Mouse (Mus musculus) left cerebral cortex, adult 9 months (tissue): ENCODE measurements around the gene Ust.

Experiments
- DNase-seq, 2 experiments: peaks; one replicate each; pipeline ENCODE4 v3.0.0; 2022; ENCODE audit warnings: low spot score in 2 of 2

The Ust gene

DNA sequence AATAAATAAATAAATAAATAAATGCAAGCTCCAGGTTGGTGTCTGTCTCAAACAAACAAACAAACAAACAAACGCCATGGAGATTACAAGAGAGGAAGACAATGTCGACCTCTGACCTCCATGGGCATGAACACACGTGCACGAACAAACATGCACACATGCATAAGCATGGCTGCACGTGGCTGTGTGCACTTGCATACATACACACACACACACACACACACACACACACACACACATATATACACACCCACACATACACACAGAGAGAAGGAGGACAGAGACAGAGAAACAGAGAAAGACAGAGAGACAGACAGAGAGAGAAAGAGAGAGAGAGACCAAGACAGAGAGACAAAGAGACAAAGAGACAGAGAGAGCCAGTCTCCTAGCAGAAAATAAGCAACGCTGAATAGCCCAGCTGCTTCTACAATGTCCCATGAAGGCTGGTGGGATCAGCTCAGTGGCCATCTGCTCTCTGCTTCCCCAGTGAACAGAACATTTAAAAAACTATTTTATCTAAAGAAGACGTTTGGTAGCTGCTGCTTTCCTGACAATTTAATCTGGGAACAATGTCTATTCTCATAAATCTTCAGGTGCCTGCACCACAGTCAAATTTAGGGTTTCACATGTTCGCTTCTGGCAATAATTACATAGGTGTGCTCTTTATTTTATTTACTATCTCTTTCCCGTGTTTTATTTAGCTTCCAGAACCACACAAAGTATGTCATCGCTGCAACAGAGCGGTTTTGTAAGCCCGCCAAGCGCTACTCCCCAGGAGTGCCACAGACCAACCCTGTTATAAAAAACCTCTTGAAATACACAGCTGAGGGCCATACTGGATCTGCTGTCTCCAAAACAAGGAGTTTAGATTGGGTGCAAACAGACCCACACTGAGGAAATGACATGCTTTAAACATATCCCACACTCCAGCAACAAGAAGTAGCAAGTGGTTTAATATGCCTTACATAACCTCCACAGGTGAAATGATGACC is 89.5 kb downstream of the Ust start:
- DNase-seq, result peak in 1 of 2 experiments; percentile 20

GRCm38 (mm10) chr10:8427671-8428364 is 90.8 kb downstream of the Ust start:
- DNase-seq, result no peak

- DNase-seq, result no peak
These were observed 99.1 kb downstream of the Ust start for GRCm38 (mm10) chr10:8419496-8420009.

- peak in 1 of 2 experiments; percentile 22 for DNase-seq
These were observed 103.2 kb downstream of the Ust start for GRCm38 (mm10) chr10:8415474-8415873.

- DNase-seq, result no peak
These were observed 103.6 kb downstream of the Ust start for GRCm38 (mm10) chr10:8415036-8415435.

GRCm38 (mm10) chr10:8405141-8405540 is 113.5 kb downstream of the Ust start:
- no peak for DNase-seq

DNA sequence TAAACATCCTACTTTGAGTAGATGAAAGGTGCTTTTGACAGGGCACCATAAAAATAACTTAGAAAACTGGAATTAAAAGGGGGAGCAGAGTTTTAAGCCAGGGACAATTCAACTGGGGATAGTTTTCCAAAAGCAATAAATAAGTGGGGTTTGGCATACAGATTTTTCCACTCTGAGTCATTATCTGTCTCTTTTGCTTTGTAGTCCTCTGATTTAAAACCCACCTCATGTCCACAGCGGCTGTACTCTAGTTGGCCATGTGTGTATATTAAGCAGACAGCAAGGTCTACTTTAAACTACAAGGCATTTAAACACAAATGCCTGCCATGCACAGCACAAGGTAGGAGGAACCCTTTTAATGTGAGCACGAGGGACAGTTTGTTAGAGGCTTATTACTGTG is 126.4 kb downstream of the Ust start:
- DNase-seq, result no peak

DNA sequence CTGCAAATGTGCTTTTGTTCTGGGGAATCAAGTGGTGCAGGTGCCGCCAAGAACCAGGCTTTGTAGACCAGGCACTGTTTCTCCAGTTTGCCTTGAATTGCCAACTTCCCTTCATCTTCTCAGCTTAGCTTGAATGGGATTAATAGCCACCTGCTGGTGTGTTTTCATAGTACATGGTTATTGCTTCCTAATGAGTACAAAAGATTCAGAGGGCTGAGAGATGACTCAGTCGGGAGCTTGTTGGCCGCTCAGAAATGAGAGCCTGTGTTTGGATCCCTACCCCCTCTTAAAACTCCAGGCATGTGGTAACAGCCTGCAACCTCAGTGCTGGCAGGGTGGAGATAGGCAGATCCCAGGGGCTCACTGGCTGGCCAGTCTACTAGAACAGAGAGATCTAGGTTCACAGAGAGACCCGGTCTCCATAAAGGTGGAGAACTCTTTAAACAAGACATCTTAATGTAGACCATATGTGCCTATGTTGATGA is 127.3 kb downstream of the Ust start:
- peak; percentile 13 to 37 for DNase-seq

DNA sequence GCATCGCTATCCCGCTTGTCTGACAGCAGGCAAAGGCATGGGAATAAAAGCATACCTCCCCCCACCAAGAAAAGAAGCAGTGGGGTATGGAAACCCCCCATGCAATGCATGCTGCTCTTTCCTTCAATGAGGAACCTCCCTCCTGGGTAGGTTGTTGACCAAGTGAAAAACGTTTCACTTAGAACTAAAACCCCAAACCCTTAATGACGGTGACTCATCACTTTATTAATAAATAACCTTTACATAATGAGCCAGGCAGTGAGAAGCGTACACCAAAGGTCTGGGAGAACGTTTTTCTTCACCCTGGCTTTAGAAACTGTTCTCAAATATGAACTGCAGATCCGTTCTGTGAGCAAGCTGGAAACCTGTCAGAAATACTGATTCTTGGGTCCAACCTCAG is 130.4 kb downstream of the Ust start:
- DNase-seq, result no peak

- no peak for DNase-seq
These were observed 148.6 kb downstream of the Ust start for GRCm38 (mm10) chr10:8369894-8370500.

DNA sequence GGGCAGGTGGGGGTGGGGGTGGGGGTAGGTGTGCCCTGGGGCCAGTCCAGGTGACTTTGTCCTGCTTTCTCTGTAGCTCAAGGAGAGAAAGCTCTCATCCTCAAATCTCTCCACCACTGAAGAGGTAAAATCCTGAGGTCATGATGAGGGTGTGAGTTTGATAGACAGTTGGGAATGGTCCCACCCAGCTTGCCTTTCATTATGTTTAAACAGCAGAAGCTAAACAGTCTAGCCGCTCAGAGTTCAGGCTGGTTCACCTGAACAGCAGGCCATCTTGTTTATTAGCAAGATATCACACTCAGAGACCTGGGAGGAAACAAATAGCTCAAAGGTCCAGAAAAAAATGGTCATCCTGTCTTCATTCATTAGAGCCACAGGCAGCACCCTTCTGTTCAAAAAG is 152.8 kb downstream of the Ust start:
- no peak for DNase-seq

DNA sequence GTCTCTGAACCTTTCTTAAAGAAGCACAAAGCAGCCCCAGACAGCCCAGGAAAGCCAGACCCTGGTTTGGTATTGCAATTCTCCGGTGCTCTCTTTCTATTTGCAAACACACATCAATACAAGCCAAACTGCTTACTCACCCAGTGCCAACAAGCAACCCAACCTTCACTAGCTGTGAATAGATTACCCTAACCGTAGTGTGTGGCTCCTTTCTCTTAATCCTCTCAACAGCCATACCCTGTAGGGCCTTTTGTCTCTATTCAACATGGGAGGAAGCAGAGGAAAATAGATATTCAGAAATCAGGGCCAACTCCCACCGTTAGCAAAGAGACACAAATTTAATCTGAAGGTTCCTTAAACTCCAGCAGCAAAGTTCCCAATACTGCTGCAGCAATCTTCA is 154.4 kb downstream of the Ust start:
- no peak for DNase-seq

DNA sequence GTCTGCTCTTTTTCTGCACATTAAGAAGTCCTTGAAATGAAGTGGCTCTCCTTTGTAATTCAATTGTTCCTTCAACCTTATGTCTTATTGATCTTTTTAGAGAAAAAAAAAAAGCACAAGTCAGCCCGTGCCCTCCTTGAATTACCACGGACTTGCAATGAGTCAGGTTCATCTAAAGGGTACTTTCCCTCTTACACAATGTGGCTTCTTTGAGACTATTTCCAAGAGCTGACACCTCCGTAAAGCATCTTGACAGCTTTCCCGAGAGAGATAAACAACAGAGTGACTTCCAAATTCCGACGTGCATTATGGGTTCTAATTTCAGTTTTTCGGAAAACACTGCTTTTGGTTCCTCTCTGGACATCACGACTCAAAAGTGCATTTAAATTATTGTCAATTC is 155.3 kb downstream of the Ust start:
- no peak for DNase-seq

- no peak for DNase-seq
These were observed 160.2 kb downstream of the Ust start for GRCm38 (mm10) chr10:8358286-8359045.

DNA sequence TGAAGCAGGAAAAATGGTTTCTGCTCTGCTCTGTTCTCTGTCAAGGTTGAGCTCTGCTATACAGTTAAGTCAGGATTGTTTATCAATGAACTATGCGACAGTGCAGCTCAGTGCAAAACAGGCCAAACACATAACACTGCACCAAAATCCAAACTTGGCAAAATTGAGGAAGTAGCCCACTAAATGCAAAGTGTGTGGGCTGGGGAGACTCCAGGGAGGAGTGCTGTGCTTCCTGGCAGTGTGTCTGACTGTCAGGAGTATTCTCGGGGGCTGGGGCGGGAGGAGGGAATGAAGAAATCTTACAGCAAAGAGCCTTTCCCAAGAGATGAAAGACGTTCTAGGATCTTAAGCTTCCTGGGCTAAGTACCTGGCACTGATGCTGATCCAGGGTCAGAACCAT is 165.1 kb downstream of the Ust start:
- DNase-seq, result no peak

DNA sequence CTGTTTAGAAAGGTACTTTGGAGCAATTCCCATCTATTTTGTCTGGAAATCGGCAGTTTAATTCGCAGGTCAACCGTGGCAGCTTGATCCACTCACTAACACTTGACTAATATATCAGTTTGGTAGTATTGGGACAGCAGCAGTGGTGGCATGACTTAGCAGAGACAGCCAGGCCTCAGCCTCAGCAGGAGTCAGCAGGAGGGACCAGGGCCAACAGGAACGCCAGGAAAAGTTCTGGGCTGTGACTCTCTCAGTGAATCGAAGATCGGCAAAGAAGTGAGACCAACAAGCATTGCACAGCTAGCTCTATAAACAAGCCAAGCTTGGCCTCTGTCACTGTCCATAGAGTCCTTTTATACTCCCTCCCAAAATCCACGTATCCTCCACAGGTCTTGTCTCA is 168.0 kb downstream of the Ust start:
- DNase-seq, result no peak

DNA sequence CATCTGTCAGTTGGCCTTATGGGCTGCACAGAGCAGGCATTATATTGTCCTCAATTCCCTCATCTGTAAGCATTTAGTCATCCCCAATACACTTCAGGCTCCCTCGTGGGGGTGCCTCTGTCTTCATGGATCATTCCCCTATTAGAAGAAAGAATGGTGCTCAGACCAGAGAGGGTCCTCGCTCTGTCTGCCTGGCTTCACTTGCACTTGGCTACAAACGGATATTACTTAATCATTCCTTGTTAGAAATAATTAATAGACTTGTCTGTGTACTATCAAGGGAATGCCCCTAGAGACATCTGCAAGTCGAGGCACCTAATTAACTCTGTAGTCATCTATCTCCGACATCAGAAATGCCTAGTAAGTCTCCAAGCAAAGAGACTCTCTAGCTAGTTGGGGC is 171.1 kb downstream of the Ust start:
- no peak for DNase-seq

- no peak for DNase-seq
These were observed 176.1 kb downstream of the Ust start for GRCm38 (mm10) chr10:8342556-8342955.

- peak in 1 of 2 experiments; percentile 4 for DNase-seq
These were observed 178.8 kb downstream of the Ust start for GRCm38 (mm10) chr10:8339645-8340428.

GRCm38 (mm10) chr10:8336601-8337000 is 182.0 kb downstream of the Ust start:
- DNase-seq, result no peak

DNA sequence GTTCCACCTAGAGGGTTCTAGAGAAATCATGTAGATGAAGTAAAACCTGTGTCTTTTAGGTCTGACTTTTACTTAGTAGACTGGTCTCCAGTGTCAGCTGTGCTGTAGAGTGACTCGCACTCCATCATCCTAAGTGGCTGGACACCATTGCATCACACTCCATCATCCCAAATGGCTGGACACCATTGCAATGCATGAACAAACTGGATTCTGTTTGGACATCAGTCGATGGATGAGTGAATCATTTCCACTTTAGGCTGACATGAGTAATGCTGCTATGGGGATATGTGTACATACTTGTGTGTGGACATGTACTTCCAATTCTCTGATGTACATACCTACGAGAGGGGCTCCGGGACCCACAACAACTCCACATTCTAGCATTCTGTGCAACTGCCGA is 187.7 kb downstream of the Ust start:
- no peak for DNase-seq
